Mouse (Mus musculus) thymus, postnatal 4 days (tissue): ENCODE data around the gene Sgcd.

Experiments used
- DNase-seq: peaks from one replicate; pipeline ENCODE4 v3.0.0; 2021

Gene Sgcd

DNA sequence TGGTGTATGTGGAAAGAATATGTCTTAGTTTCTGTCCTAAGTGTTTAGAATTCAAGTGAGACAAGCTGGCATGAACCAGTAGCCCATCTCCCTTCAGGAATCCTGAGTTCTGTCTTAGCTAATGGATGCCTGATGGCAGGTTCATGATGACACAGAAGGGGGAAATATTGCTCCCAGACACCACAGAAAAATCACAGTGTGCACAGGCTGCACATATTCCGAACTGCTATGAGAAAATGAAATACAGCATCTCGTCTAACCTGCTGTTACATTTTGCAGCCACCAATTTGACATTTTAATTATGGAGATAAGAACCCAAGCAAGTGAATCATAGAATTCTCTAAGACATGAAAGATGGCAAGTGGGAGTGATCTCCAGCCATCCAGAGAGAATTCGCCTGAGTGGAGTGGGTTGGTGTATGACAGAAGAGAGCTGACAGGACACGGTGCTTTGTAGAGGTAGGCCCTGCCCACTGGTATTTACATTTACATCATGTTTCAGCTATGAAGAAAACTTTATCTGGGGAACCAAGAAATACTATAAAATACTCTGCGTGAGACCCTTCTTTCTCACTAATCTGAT is 1076.0 kb downstream of the Sgcd start:
- DNase-seq: no peak

- DNase-seq: no peak
These were observed 1084.5 kb downstream of the Sgcd start for GRCm38 (mm10) chr11:46904281-46904680.

DNA sequence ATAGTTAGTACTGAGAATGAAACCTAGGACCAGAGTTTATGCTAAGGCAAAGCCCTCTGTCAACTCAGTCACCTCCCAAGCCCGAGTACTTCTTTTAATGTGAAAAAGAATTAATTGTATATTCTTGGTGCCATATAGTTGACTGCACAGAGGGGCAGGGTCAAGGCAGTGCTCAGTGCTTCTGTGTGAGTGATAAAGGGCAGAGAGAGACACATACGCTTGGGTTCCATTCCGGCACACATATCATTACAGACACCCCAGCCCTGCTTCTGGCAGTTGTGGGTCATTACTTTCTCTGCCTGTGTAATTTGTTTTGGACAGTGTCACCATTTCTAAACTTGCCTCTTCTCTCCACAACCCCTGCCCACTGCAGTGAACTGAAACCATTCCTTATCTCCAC is 1099.7 kb downstream of the Sgcd start:
- DNase-seq: no peak

DNA sequence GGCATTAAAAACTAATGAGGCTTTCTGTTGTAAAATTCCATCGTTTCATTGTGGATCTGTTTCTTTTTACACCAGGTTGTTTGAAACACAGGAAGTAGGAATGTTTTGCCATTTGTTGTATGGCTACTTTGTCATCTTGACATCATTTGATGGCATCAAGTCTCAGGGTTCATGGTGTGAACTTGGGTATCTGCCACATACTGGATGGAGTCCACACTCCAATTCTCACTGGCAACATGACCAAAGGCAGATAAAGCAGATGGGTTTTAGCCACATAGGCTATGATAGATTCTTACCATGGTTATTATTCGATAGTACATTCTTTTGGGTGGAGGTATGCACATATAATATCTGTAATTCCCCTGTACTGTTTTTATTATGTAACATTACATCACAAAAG is 1106.3 kb downstream of the Sgcd start:
- no peak for DNase-seq

DNA sequence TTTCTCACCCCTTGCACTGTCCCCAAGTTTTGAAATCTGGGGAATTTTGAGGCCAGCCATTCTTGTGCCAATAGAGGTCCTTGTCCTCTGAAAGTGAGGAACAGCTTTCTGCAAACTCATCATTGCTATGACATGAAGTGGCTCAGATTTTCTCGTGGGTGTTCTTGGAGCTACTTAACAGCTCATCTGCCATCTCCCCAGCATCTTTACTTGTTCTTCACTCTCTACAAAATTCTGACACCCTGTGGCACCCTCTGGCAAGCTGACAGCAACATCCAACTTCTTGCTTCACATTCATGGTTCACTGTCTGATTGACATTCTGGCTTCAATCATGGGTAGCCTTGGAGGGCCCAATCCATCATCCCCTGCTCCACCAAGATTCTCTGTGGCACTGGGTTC is 1113.0 kb downstream of the Sgcd start:
- DNase-seq: no peak

GRCm38 (mm10) chr11:46868594-46868993 is 1120.2 kb downstream of the Sgcd start:
- DNase-seq: no peak

- peak; percentile 17 for DNase-seq
These were observed 1124.0 kb downstream of the Sgcd start for GRCm38 (mm10) chr11:46864809-46865208.

DNA sequence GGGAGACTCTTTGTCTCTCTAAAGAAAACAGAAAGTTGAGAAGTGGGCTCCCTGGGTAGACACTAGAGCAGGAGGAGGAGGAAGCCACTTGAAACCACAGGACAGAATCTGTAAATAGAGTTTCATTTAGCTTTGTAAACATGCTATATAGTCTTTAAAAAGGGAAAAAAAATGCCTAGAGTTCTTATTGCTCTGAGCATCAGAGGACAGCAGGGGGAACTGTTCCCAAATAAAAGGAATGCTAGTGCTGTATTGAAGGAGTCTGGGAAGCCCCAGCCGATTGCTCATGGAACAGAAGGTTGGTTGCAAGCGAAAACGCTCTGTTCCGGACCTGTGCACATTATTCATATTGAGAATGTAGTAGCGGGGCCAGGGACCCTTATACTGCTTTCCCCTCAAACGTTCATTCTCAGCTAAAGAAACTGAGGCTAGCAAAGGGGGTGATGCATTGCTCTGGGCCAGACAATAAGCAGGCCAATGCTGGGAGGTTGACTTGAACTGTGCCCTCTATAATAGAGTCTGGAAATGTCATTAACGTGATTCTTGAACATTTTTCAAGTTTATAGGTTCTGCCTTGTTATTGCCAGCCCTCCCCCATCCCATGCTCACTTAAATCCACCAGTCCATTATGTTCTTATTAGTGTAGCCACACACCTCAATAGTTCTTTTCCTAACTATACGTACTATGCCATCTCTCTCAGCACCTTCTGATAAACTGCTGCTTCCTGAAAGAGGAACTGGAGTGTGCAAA is 1140.4 kb downstream of the Sgcd start:
- DNase-seq: no peak

- no peak for DNase-seq
These were observed 1140.9 kb downstream of the Sgcd start for GRCm38 (mm10) chr11:46847827-46848220.

- DNase-seq: no peak
These were observed 1142.1 kb downstream of the Sgcd start for GRCm38 (mm10) chr11:46846661-46847060.
